In the genomic region with DNA sequence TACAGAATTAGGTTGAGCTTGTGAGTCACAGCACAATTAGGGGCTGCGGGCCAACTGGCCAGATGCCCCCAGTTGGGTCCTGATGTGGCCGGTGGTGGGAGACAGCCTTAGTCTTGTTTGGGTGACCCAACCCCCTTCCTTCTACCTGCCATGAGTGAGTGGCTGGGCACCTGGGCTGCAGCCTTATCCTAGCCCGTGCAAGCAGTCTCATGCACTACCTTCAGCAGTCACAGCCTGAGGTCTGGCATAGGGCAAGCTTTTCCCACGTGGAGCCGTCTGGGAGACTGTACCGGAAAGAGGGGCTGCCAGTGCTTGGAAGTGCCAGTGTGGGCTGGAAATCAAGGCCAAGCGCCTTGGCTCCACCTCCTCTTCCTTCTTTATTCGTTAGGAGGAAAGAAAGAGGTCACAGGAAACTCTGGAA, we compare ENCODE assay signal across 7 mouse cellular contexts. TPM values are rescaled to one million over a fixed set of nuclear protein-coding genes. Genes with fewer than 3 reads are reported as not detected.
A peak's percentile ranks its signal among the peaks of the same experiment; 100 is the strongest.
DNase-seq lines count a peak whose midpoint lies in the region; ATAC-seq and TF ChIP-seq lines count a peak whose summit lies in the region.

No protein-coding gene starts in this region.

- 0 out of 2 replicates have a peak, but pooled peaks have one; percentile 22 for TF ChIP-seq EP300 in heart, adult 2 months (IDR thresholded peaks at IDR 0.05; ENCODE audit: insufficient read depth, low read depth, low read length)

- ATAC-seq in liver, embryonic 12.5 days, result no peak

- H3K36me3 ChIP-seq in liver, embryonic 12.5 days, result no peaks in the 10 kb centered on the region
- no peaks in the 10 kb centered on the region for H3K36me3 ChIP-seq in heart, adult 2 months (ENCODE audit: control insufficient read depth, insufficient read depth, low read length)
- no peaks in the 10 kb centered on the region for H3K36me3 ChIP-seq in thymus, adult 2 months (ENCODE audit: control insufficient read depth, insufficient read depth, low read length)

- no peak for TF ChIP-seq CTCF in heart, adult 2 months (IDR thresholded peaks at IDR 0.05)
- TF ChIP-seq CTCF in thymus, adult 2 months (IDR thresholded peaks at IDR 0.05; ENCODE audit: borderline replicate concordance, control insufficient read depth, extremely low read depth, insufficient read depth, low read length, poor library complexity), result no peak

- TF ChIP-seq POLR2A in heart, adult 2 months (IDR thresholded peaks at IDR 0.05; ENCODE audit: insufficient read depth, low read depth, low read length), result no peak
- TF ChIP-seq POLR2A in thymus, adult 2 months (IDR thresholded peaks at IDR 0.05; ENCODE audit: control insufficient read depth, extremely low read depth, insufficient read depth, low read length, poor library complexity), result no peak

- 20% methylated on average over 8 of the region's 8 CpGs for WGBS in liver, embryonic 12.5 days (ENCODE audit: insufficient replicate concordance)
- 4% methylated on average over 8 of the region's 8 CpGs for WGBS in heart, adult 2 months
- 54% methylated on average over 8 of the region's 8 CpGs for WGBS in thymus, adult 2 months

- H3K4me1 ChIP-seq in liver, embryonic 12.5 days, result 0 out of 2 replicates have a peak, but pooled peaks cover 8% of the 10 kb centered on the region
- H3K4me1 ChIP-seq in heart, adult 2 months (ENCODE audit: control insufficient read depth, insufficient read depth, low read length), result peaks cover 6% of the 10 kb centered on the region
- H3K4me1 ChIP-seq in thymus, adult 2 months (replicated peaks; ENCODE audit: control insufficient read depth, insufficient read depth, low read length), result no peaks in the 10 kb centered on the region

- no peak for DNase-seq in liver
- DNase-seq in cerebellum, adult 11 months, result peak; percentile 51
- peak; percentile 67 to 74 for DNase-seq in heart, adult 2 months
- DNase-seq in layer of hippocampus, adult 9-11 months, result peak; percentile 52
- peak; percentile 30 for DNase-seq in right cerebral cortex, postnatal 14 days
- DNase-seq in thymus, adult 2 months, result no peak

- no peaks in the 10 kb centered on the region for H3K27me3 ChIP-seq in liver, embryonic 12.5 days (replicated peaks)
- H3K27me3 ChIP-seq in heart, adult 2 months (ENCODE audit: control insufficient read depth, insufficient read depth, low read length), result no peaks in the 10 kb centered on the region
- no peaks in the 10 kb centered on the region for H3K27me3 ChIP-seq in thymus, adult 2 months (ENCODE audit: control insufficient read depth, insufficient read depth, low read length)

- no peak overlapping the region for H3K9ac ChIP-seq in liver, embryonic 12.5 days
- no peak overlapping the region for H3K9ac ChIP-seq in heart, adult 2 months (ENCODE audit: low read depth, low read length)

- intact Hi-C loops in heart, adult 2 months (cut with DNase I), result loop anchor here (2.0 kb wide), 1 partner anchor 15 kb away; no protein-coding TSS in a partner anchor

- H3K27ac ChIP-seq in liver, embryonic 12.5 days, result no peak overlapping the region
- peak overlapping the region; percentile 81 for H3K27ac ChIP-seq in heart, adult 2 months
- no peak overlapping the region for H3K27ac ChIP-seq in thymus, adult 2 months (ENCODE audit: control insufficient read depth, insufficient read depth, low read length)

- no peaks in the 10 kb centered on the region for H3K9me3 ChIP-seq in liver, embryonic 12.5 days (replicated peaks)

- 0 out of 2 replicates have a peak overlapping the region, but pooled peaks have one; percentile 6 for H3K4me2 ChIP-seq in liver, embryonic 12.5 days

- no peak overlapping the region for H3K4me3 ChIP-seq in liver, embryonic 12.5 days
- H3K4me3 ChIP-seq in heart, adult 2 months, result peak overlapping the region; percentile 26; the same call in 1 of the 2 replicates
- no peak overlapping the region for H3K4me3 ChIP-seq in thymus, adult 2 months (ENCODE audit: control insufficient read depth, insufficient read depth, low read length)

- H3K79me2 ChIP-seq in heart, adult 2 months (replicated peaks; ENCODE audit: control insufficient read depth, insufficient read depth, low read length), result no peaks in the 10 kb centered on the region

RNA-seq across cellular contexts. Expression of gene Htra1, which starts 13.4 kb away (rescaled TPM):
- polyA plus RNA-seq in liver, embryonic 12.5 days (2016; fragmentation: Nextera tagmentation; extraction: Ambion mirVana), result 0.75 and 2.1 TPM in 2 replicates
- 100 to 1,000 TPM; 102 to 117 TPM for total RNA-seq in heart, adult 2 months (2021)
- polyA plus RNA-seq in heart, adult 2 months (2012; rRNA removed), result 85.7 and 91.1 TPM in 2 replicates
- 35.8 TPM in 2 replicates for polyA plus RNA-seq in thymus, adult 2 months (2012; rRNA removed)

Comparison
In these comparisons a context has a peak if more than half of its experiments do, and no peak if none do; other contexts are left out.
1. DNase-seq: peak in cerebellum, adult 11 months (single experiment), heart, adult 2 months (2 of 2), layer of hippocampus, adult 9-11 months (single experiment) and right cerebral cortex, postnatal 14 days (single experiment); none in liver (single experiment) and thymus, adult 2 months (single experiment).
2. RNA of gene Htra1, which starts 13.4 kb away (polyA plus RNA-seq): 85.7 to 91.1 TPM in heart, adult 2 months and 35.8 TPM in thymus, adult 2 months; 0.75 to 2.1 TPM in liver, embryonic 12.5 days; every median in the first group is over 10 times any median in the second.